Mouse (Mus musculus): Measurements from ENCODE around the gene Tank. TPM values are rescaled to one million over a fixed set of nuclear protein-coding genes. Genes with fewer than 3 reads are reported as not detected.

Gene Tank
- polyA plus RNA-seq, 1 experiment from 2014 or later, result 28.4 TPM

DNA sequence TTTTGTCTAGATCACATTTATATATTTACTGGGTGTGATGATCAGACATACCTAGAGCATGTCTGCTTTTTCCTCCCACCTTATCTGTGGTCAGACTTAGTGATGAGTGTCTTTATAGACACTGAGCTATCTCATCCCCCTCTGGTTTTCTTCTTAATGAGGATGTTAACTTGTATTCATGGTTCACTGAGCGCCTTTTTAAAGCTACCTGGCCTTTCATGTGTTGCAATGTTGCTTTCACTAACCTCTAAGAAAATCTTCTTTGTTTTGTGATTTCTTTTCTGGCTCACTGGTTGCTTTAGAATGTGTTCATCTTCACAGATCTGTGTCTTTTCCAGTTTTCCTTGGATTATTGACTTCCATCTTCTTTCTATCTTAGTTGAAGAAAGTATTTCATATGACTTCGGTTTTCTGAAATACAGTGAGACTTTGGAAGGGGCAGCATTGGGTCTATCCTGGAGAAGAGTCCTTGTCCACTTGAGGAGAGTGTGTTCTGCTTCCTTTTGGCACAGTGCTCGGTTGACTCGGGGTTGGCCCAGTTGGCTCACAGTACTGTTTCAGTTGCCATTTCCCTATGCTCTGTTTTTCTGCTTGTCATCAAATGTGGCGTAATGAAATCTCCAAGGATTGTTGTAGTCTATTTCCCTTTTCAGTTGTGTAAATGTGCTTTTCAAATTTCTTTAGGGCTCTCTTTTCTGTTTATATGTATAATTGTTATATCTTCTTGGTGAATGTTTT lies 4.4 kb downstream of the Tank start:
- H3K27ac ChIP-seq, result no peak overlapping the region
- H3K9me3 ChIP-seq, result no peaks in the 10 kb centered on the region
- no peak for ATAC-seq (ENCODE audit: low FRiP score, low read depth)
- no peaks in the 10 kb centered on the region for H3K36me3 ChIP-seq
- no peak overlapping the region for H3K4me3 ChIP-seq
- 87% methylated on average over 5 of the region's 5 CpGs for WGBS
- H3K27me3 ChIP-seq, result no peaks in the 10 kb centered on the region
- no peak overlapping the region for H3K9ac ChIP-seq
- peaks cover 5% of the 10 kb centered on the region; the same call in 1 of the 2 replicates for H3K4me1 ChIP-seq
- no peak overlapping the region for H3K4me2 ChIP-seq (replicated peaks)

DNA sequence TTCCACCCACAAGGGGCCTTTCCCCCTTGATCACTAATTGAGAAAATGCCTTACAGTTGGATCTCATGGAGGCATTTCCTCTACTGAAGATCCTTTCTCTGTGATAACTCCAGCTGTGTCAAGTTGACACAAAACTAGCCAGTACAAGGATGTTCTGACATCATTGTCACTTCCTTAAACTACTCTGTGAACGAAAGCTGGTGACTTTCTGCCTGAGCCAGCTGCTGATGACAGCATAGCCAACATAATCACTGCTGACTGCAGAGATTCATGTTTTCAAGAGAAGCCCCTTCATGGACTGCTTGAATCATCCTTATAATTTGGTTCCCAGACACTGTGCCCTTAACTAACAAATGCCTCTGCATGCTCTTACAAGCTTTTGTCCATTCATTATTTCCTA lies 7.1 kb downstream of the Tank start:
- no peak overlapping the region for H3K27ac ChIP-seq
- H3K4me2 ChIP-seq (replicated peaks), result no peak overlapping the region
- ATAC-seq (ENCODE audit: low FRiP score, low read depth), result no peak
- H3K4me3 ChIP-seq, result no peak overlapping the region
- H3K36me3 ChIP-seq, result no peaks in the 10 kb centered on the region
- no peaks in the 10 kb centered on the region for H3K27me3 ChIP-seq
- no peaks in the 10 kb centered on the region for H3K4me1 ChIP-seq
- H3K9me3 ChIP-seq, result no peaks in the 10 kb centered on the region
- 76% methylated on average over 1 of the region's 1 CpGs for WGBS
- H3K9ac ChIP-seq, result no peak overlapping the region

DNA sequence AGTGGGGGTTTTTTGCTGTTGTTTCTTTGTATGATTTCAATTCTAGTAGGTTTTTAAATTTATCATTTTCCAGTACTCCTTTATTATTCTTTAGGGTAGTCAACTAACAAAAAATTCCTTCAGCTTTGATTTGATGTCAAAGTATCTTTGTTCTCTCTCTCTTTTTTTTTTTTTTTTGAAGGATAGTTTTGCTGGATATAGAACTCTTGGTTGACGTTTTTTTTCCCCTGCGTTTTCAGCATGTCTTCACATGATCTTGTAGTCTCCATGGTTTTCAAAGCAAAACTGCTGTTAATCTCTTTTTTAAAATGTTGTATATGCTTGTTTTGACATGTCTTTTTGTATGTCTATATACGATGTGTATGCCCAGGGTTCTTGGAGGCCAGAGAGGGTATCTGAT lies 7.8 kb downstream of the Tank start:
- 91% methylated on average over 3 of the region's 3 CpGs for WGBS
- no peak for ATAC-seq (ENCODE audit: low FRiP score, low read depth)
- no peaks in the 10 kb centered on the region for H3K4me1 ChIP-seq

DNA sequence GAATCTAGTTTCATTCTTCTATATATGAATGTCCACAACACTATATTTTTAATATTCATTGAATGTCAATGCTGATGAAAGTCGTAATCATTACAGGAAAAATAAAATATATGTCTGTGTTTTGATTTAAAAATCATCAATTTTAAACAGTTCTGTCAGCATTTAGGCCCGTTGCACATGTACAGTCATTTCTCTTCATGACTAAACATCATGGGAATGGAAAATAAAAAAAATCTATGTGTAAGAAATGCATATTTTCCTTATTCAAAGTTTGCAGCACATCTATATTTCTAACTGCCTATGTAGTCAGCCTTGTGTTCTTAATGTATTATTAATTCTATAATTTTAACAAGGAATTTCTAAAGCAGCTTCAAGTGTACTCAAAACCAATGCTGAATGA lies 12.4 kb downstream of the Tank start:
- WGBS, result 82% methylated on average over 2 of the region's 2 CpGs
- Histone ChIP-seq H3K4me1 (peaks cover 3% of the 10 kb centered on the region), H3K27ac (no peak overlapping the region), H3K9ac (no peak overlapping the region), H3K36me3 (no peaks in the 10 kb centered on the region), H3K4me3 (no peak overlapping the region), H3K9me3 (no peaks in the 10 kb centered on the region), H3K4me2 (replicated peaks) (no peak overlapping the region), H3K27me3 (no peaks in the 10 kb centered on the region)
- no peak for ATAC-seq (ENCODE audit: low FRiP score, low read depth)

More for the DNA sequence above, 7.8 kb downstream of the Tank start:
- Histone ChIP-seq H3K36me3 (no peaks in the 10 kb centered on the region), H3K4me3 (no peak overlapping the region), H3K27me3 (no peaks in the 10 kb centered on the region), H3K9me3 (no peaks in the 10 kb centered on the region), H3K9ac (no peak overlapping the region), H3K4me2 (replicated peaks) (no peak overlapping the region), H3K27ac (no peak overlapping the region)

DNA sequence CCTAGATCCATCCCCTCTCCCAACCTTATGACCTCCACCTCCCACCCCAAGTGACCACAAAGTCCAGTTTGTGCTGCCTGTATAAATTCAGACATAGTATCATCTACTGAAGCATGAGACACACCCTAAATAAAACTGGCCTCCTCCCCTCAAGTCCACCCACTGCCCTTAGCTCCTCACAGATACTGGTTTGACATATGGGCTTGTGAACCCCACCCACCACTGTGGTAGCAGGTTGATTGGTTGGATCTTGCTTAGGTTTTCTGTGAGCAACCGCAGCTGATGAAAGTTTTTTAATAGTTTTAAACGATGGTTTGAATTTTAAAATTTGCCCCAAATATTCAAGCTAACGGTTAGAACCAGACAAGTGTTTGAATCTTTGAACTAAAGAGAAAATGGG lies 13.7 kb downstream of the Tank start:
- Histone ChIP-seq H3K27ac (no peak overlapping the region), H3K4me2 (replicated peaks) (no peak overlapping the region), H3K9me3 (no peaks in the 10 kb centered on the region), H3K36me3 (no peaks in the 10 kb centered on the region), H3K4me1 (peaks cover 3% of the 10 kb centered on the region), H3K27me3 (no peaks in the 10 kb centered on the region), H3K4me3 (no peak overlapping the region), H3K9ac (no peak overlapping the region)
- 87% methylated on average over 3 of the region's 3 CpGs for WGBS
- ATAC-seq (ENCODE audit: low FRiP score, low read depth), result no peak

DNA sequence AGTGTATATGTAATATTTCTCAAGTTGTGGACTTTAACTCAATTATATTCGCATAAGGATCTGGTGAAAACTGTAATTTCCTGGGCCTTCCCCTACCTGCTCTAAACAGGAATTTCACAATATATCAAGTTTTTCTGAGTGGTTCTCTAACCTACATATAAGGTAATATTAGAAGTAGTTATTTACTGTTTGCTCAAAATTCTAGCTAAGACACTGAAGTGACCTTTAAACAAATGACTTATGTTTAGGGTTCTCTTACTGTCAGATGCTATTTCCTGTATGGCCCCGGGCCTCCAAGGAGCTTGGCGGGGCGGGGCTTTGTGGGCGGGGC lies 14.3 kb downstream of the Tank start:
- no peaks in the 10 kb centered on the region for H3K36me3 ChIP-seq
- H3K27ac ChIP-seq, result peak overlapping the region; percentile 77; the same call in 1 of the 2 replicates
- 15% methylated on average over 5 of the region's 5 CpGs for WGBS
- H3K9ac ChIP-seq, result peak overlapping the region; percentile 91; the same call in 1 of the 2 replicates
- 0 out of 2 replicates have a peak, but pooled peaks have one; percentile 1 for ATAC-seq (ENCODE audit: low FRiP score, low read depth)
- peak overlapping the region; percentile 72 for H3K4me2 ChIP-seq (replicated peaks)
- peaks cover 3% of the 10 kb centered on the region for H3K4me1 ChIP-seq
- H3K4me3 ChIP-seq, result peak overlapping the region; percentile 88
- no peaks in the 10 kb centered on the region for H3K9me3 ChIP-seq
- H3K27me3 ChIP-seq, result no peaks in the 10 kb centered on the region

DNA sequence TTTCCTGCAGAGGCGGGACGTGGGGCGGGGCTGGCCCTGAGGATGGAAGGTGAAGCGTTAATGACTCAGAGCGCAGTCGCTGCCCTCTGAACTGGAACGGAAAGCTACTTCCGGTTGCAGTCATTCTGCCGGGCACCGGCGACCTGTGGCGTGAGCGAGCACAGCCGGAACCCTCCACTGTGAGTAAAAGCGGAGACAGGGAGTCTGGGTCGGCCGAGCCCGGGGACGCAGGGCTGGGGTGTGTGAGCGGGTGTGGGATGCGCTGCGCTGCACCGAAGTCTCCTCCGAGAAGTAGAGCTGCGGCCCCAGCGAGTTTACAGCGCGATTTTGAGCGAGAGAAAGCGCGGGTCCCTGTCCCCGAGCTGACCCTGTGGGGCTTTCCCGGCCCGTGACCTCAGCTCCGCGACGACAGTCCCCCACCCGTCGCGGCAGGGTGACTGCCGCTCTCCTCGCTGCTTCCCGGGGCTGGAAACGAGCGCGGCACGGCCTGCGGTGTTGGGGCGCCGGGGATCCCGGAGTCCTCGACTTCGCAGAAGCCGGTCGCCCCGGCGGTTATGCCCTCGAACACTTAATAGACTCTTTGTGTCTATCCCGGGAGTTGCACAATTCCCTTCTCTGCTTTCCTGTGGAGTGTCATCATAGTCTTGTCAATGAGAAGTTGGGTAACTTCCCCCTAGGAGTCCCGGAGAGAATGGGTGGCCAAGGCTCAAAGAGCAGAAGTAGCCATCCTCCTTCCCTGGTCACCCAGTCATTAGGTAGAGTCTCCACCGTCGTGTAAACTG lies 14.8 kb downstream of the Tank start:
- peak overlapping the region; percentile 77 for H3K27ac ChIP-seq
- no peaks in the 10 kb centered on the region for H3K9me3 ChIP-seq
- ATAC-seq (ENCODE audit: low FRiP score, low read depth), result peak; percentile 93
- H3K9ac ChIP-seq, result peak overlapping the region; percentile 91
- WGBS, result under 1% methylated on average over 62 of the region's 62 CpGs
- peak overlapping the region; percentile 88 for H3K4me3 ChIP-seq
- H3K36me3 ChIP-seq, result no peaks in the 10 kb centered on the region
- H3K27me3 ChIP-seq, result no peaks in the 10 kb centered on the region
- peaks cover 3% of the 10 kb centered on the region for H3K4me1 ChIP-seq
- H3K4me2 ChIP-seq (replicated peaks), result peak overlapping the region; percentile 72

DNA sequence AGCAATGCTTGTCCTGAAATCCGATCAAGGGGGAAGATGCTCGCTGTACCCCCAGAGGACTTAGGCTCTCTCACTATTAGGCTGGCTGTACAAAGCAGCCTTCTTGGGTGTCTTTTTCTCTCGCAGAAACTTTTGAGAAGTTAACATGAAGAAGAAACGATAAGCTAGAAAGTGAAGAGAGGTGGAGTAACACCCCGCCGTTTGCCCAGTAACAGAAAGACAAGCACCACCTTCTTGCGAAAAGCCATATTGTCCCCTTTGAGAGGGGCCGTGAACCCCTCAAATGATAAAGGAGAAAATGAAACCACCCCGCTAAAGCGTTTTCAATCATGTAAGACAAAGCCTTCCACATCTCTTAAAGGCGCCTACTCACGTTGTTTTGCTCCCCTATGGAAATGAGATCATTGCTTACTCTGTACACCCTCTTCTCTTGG lies 15.5 kb downstream of the Tank start:
- Histone ChIP-seq H3K4me1 (peaks cover 3% of the 10 kb centered on the region), H3K9ac (peak overlapping the region; percentile 91), H3K27ac (0 out of 2 replicates have a peak overlapping the region, but pooled peaks have one; percentile 77), H3K36me3 (no peaks in the 10 kb centered on the region), H3K4me2 (replicated peaks) (peak overlapping the region; percentile 72), H3K4me3 (peak overlapping the region; percentile 88), H3K27me3 (no peaks in the 10 kb centered on the region), H3K9me3 (no peaks in the 10 kb centered on the region)
- 3% methylated on average over 12 of the region's 12 CpGs for WGBS
- no peak for ATAC-seq (ENCODE audit: low FRiP score, low read depth)

DNA sequence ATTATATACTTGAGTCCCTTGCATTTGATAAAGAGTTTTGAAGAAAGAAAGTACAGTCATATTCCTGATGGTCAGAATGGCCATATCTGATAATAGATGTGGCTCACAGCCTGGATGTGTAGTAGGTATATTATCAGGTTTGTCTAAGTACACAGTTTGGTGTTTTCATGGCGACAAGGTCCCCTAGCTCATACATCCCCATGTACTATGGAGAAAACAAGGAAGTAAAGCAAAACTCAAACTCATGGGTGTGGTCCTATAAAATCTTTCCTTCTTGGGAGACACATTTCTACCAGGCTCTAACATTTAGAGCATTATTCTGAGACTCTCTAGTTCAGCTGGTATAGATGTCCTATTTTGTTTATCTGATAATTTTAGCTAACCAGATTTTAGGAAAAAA lies 21.3 kb downstream of the Tank start:
- Histone ChIP-seq H3K9me3 (no peaks in the 10 kb centered on the region), H3K4me2 (replicated peaks) (no peak overlapping the region), H3K27ac (no peak overlapping the region), H3K36me3 (0 out of 2 replicates have a peak, but pooled peaks cover 3% of the 10 kb centered on the region), H3K4me3 (no peak overlapping the region), H3K27me3 (no peaks in the 10 kb centered on the region), H3K4me1 (peaks cover 1% of the 10 kb centered on the region), H3K9ac (no peak overlapping the region)
- 84% methylated on average over 1 of the region's 1 CpGs for whole genome bisulfite sequencing
- no peak for ATAC-seq (ENCODE audit: low FRiP score, low read depth)

DNA sequence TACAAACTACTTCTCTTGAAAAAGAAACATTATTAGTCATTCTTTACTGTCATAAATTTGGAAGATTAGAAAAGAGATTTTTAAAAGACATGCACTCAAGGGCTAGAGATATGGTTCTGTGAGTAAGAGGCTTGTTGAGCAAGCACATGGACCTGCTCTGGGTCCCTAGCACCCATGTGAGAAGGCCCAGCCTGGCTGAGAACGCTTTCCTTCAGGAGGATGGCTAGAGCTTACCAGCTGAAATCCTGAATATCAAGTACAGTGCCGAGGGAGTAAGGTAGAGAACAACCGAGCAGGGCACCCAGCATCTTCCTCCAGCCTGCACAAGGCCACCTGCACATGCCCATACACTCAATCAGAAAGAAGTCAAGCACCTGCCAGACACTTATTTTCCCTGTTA lies 25.1 kb downstream of the Tank start:
- Histone ChIP-seq H3K4me2 (replicated peaks) (no peak overlapping the region), H3K9me3 (no peaks in the 10 kb centered on the region), H3K27ac (no peak overlapping the region), H3K4me3 (no peak overlapping the region), H3K36me3 (0 out of 2 replicates have a peak, but pooled peaks cover 3% of the 10 kb centered on the region), H3K27me3 (no peaks in the 10 kb centered on the region), H3K4me1 (no peaks in the 10 kb centered on the region), H3K9ac (no peak overlapping the region)
- no peak for ATAC-seq (ENCODE audit: low FRiP score, low read depth)
- WGBS, result 70% methylated on average over 3 of the region's 3 CpGs

DNA sequence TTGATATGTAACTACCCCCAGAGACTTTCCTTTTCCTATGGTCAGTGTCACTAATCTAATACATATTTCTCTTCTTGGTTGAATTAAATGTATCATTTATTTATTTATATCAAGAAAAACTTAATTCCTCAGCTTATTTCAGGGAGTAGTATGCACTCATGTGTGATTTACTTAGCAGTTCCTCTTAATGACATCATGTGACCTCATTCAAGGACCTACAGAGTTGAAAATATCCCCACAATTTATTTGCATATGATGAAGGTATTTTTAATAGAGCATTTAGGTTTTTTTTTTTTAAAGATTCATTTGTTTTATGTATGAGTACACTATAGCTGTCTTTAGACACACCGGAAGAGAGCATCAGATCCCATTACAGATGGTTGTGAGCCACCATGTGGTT lies 28.6 kb downstream of the Tank start:
- Histone ChIP-seq H3K4me1 (no peaks in the 10 kb centered on the region), H3K27ac (no peak overlapping the region), H3K27me3 (no peaks in the 10 kb centered on the region), H3K9me3 (no peaks in the 10 kb centered on the region), H3K9ac (no peak overlapping the region), H3K4me3 (no peak overlapping the region), H3K36me3 (peaks cover 6% of the 10 kb centered on the region; the same call in 1 of the 2 replicates), H3K4me2 (replicated peaks) (no peak overlapping the region)
- 98% methylated on average over 1 of the region's 1 CpGs for WGBS
- ATAC-seq (ENCODE audit: low FRiP score, low read depth), result no peak

DNA sequence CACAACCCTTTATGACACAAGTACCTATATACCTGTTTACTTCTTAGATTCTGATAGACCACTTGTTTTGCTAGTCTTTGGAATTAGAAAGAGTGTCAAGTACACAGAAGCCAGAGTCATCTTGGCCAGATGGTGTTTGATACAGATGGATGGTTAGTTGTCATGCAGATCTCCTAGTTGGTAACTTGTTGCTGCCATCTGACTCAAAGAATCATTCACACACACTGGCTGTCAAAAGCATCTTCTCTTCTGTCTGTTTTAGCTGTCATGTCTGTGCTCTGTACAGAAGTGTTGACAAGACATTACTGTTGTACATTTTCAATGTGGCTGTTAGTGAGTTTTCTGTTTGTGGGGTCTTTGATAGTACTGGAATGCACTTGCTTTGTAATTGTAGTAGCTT lies 45.6 kb downstream of the Tank start:
- H3K4me3 ChIP-seq, result no peak overlapping the region
- ATAC-seq (ENCODE audit: low FRiP score, low read depth), result no peak
- H3K27ac ChIP-seq, result no peak overlapping the region
- no peak overlapping the region for H3K4me2 ChIP-seq (replicated peaks)
- H3K9me3 ChIP-seq, result peaks cover 10% of the 10 kb centered on the region; the same call in 1 of the 2 replicates
- H3K9ac ChIP-seq, result no peak overlapping the region
- H3K4me1 ChIP-seq, result no peaks in the 10 kb centered on the region
- H3K27me3 ChIP-seq, result no peaks in the 10 kb centered on the region
- peaks cover 43% of the 10 kb centered on the region for H3K36me3 ChIP-seq

Data from limb, embryonic 13.5 days (tissue).